Mouse (Mus musculus): Measurements from ENCODE around the gene Lrsam1.

DNA sequence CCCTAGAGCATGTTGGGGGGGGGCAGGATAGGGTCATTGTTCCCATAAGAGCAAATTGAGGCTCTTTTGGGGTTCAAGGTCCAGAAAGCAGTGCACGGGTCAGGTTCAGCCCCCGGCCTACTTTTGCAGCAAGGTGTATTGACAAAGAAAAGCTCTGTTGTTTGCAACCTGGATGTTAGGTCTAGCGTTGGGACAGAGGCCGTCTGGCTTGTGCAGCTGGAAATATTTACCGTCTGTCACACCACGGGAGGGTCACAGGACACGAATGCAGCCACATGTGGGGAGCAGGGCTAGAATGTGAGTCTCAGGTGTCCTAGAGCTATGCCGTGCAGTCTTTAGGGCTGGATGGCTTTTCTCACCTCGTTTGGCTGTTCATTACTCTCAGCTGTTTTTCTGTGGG lies 43.0 kb downstream of the Lrsam1 start:
- no peak for TF ChIP-seq CTCF (IDR thresholded peaks at IDR 0.05; ENCODE audit: control insufficient read depth, insufficient read depth, insufficient read length)
- TF ChIP-seq MYOG (IDR thresholded peaks at IDR 0.05; ENCODE audit: control insufficient read depth, extremely low read depth, insufficient read length), result no peak
